Mouse (Mus musculus) small intestine, adult 2 months (tissue): ENCODE measurements around the gene Dynlrb2.

Experiments used
- CTCF ChIP-seq: fragments of 200-500 bp; IDR thresholded peaks from 2 replicates; pipeline ENCODE4 v1.5.1; 2012; ENCODE audit warnings: low read depth, mild to moderate bottlenecking, control low read depth, inconsistent platforms, low read length, moderate library complexity, mixed read lengths; ENCODE audit not compliant: insufficient replicate concordance, insufficient read length; ENCODE audit errors: extremely low read depth
- POLR2A ChIP-seq: fragments of 200-500 bp; IDR thresholded peaks from 2 replicates; pipeline ENCODE4 v1.6.1; 2012; ENCODE audit warnings: low read depth, mild to moderate bottlenecking, control low read depth, inconsistent platforms, low read length, moderate library complexity

DNA sequence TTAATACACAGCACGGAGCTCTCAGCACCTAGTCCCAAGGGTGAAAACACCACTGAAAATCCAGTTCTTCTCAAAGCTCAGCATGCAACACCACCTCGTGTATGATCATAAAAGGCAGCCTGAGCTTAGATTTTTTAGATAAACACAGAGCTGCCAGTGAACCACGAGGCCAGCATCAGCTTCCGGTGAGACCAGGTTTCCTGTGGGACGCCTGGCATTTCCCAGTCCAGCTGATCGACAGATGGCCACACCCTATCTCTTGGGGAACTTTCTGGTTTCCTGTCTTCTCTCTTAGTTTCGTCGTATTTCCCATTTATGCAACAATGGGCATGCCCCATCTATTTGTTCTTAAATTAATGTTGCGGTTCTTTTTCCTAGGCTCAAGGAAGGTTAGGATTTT lies 26.8 kb upstream of the Dynlrb2 start:
- TF ChIP-seq CTCF (no peak), POLR2A (no peak)
